ENCODE assay signal across 24 mouse cellular contexts in genomic region chr9:66982085-66982484, GRCm38 (mm10).
"Had no signal": no experiment of that assay in that cellular context is flagged by ENCODE, and none has a peak within 500 bp of the region (broad histone marks: within the 10 kb centered on the region; RNA-seq: fewer than 3 reads in every experiment).

No protein-coding gene starts in this region.

- H3K4me1 ChIP-seq: lung, embryonic 15.5 days; midbrain, embryonic 10.5 days; midbrain, embryonic 13.5 days; midbrain, embryonic 15.5 days; neural tube, embryonic 13.5 days; neural tube, embryonic 15.5 days had no signal

- DNase-seq: liver, embryonic 13.5 days; liver, postnatal 0 days; lung, adult 2 months; lung, postnatal 14 days; lung, postnatal 36 days; retina, postnatal 1 day; right cerebral cortex, adult 18-20 months; right cerebral cortex, postnatal 25 days; right cerebral cortex, postnatal 4 days; spleen, adult 18-20 months; thymus, adult 2 months; thymus, postnatal 25 days; thymus, postnatal 4 days had no signal

- ATAC-seq: liver, postnatal 0 days; lung, postnatal 0 days; midbrain, embryonic 13.5 days; midbrain, embryonic 15.5 days had no signal

- H3K9ac ChIP-seq: liver, embryonic 13.5 days; liver, embryonic 15.5 days; liver, postnatal 0 days; lung, embryonic 15.5 days; midbrain, embryonic 13.5 days; midbrain, embryonic 15.5 days; neural tube, embryonic 13.5 days; neural tube, embryonic 15.5 days had no signal

- H3K27me3 ChIP-seq: lung, embryonic 15.5 days; megakaryocyte, embryonic 14.5 days; midbrain, embryonic 13.5 days; midbrain, embryonic 15.5 days; neural tube, embryonic 13.5 days; neural tube, embryonic 15.5 days had no signal

- H3K9me3 ChIP-seq: liver, embryonic 13.5 days; liver, embryonic 15.5 days; lung, embryonic 15.5 days; megakaryocyte, embryonic 14.5 days; midbrain, embryonic 10.5 days; midbrain, embryonic 13.5 days; midbrain, embryonic 15.5 days; neural tube, embryonic 13.5 days; neural tube, embryonic 15.5 days had no signal

- H3K4me2 ChIP-seq: liver, embryonic 13.5 days; liver, embryonic 15.5 days; lung, embryonic 15.5 days; midbrain, embryonic 13.5 days; midbrain, embryonic 15.5 days; neural tube, embryonic 13.5 days; neural tube, embryonic 15.5 days had no signal

- H3K36me3 ChIP-seq: liver, embryonic 13.5 days; liver, embryonic 15.5 days; lung, embryonic 15.5 days; midbrain, embryonic 10.5 days; midbrain, embryonic 13.5 days; midbrain, embryonic 15.5 days; neural tube, embryonic 13.5 days; neural tube, embryonic 15.5 days had no signal

- H3K4me3 ChIP-seq: liver, embryonic 13.5 days; liver, embryonic 15.5 days; lung, embryonic 15.5 days; megakaryocyte, embryonic 14.5 days; midbrain, embryonic 10.5 days; midbrain, embryonic 13.5 days; midbrain, embryonic 15.5 days; myocyte; neural tube, embryonic 13.5 days; neural tube, embryonic 15.5 days had no signal

- H3K27ac ChIP-seq: liver, embryonic 13.5 days; liver, embryonic 15.5 days; lung, embryonic 15.5 days; macrophage; midbrain, embryonic 10.5 days; midbrain, embryonic 13.5 days; midbrain, embryonic 15.5 days; neural tube, embryonic 13.5 days; neural tube, embryonic 15.5 days had no signal
